Mouse (Mus musculus) megakaryocyte, embryonic 14.5 days (primary cell): ENCODE measurements around the gene Smarcd1. TPM values are rescaled to one million over a fixed set of nuclear protein-coding genes. Genes with fewer than 3 reads are reported as not detected.
"Not testable (repeated sequence)": the region's sequence is repeated elsewhere in the genome, so short reads cannot be mapped to it uniquely, and the experiment has no call there.

Experiments used
- H3K27me3 ChIP-seq: replicated peaks from 2 replicates; pipeline ENCODE3; 2012; ENCODE audit warnings: inconsistent platforms
- H3K36me3 ChIP-seq: replicated peaks from 2 replicates; pipeline ENCODE3; 2012; ENCODE audit warnings: low read length, inconsistent platforms, mixed read lengths
- H3K4me1 ChIP-seq: 2 replicates; pipeline ENCODE4 v1.6.1; 2012; ENCODE audit warnings: inconsistent platforms
- H3K4me3 ChIP-seq: replicated peaks from 2 replicates; pipeline ENCODE3; 2012; ENCODE audit warnings: moderate library complexity, mild to moderate bottlenecking, inconsistent platforms
- H3K9me3 ChIP-seq: 2 replicates; pipeline ENCODE4 v1.6.1; 2012; ENCODE audit warnings: inconsistent platforms
- FLI1 ChIP-seq: IDR thresholded peaks from 2 replicates; pipeline ENCODE4 v1.6.1; 2012; ENCODE audit warnings: low read length, inconsistent platforms, mixed read lengths
- GATA1 ChIP-seq: IDR thresholded peaks from 3 replicates; pipeline ENCODE4 v1.6.1; 2012; ENCODE audit warnings: mixed read lengths, low read length, inconsistent platforms, borderline replicate concordance
- polyA plus RNA-seq: library from polyadenylated mRNA; stranded (reverse); fragments of >175 nt; gene quantifications from 2 replicates; pipeline ENCODE4 v1.2.3, GENCODE M21; 2012; ENCODE audit warnings: low replicate concordance; ENCODE audit not compliant: insufficient read depth

Gene Smarcd1
- polyA plus RNA-seq, 1 experiment = 20.3 TPM

DNA sequence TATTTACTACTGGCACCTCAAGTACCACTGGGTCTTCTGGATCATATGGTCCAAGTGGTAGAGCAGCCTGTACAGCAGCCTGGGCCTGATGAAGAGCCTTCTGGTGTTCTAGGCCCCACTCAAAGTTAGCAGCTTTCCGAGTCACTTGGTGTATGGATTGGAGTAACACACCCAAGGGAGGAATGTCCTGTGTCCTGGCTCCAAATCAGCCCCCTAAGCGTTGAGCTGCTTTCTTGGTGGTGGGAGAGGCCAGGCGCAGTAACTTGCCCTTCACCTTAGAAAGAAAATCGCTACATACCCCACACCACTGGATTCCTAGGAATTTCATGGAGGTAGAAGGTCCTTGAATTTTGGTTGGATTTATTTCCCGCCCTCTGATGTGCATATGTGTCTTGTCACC, 17.8 kb upstream of the Smarcd1 start:
- Histone ChIP-seq H3K4me3 (no peak overlapping the region), H3K36me3 (no peaks in the 10 kb centered on the region), H3K4me1 (peaks cover 6% of the 10 kb centered on the region; the same call in 1 of the 2 replicates), H3K9me3 (peaks cover 6% of the 10 kb centered on the region; the same call in 1 of the 2 replicates), H3K27me3 (peaks cover 64% of the 10 kb centered on the region)
- no peak for TF ChIP-seq GATA1
- TF ChIP-seq FLI1 = no peak

GRCm38 (mm10) chr15:99688712-99689111, 13.2 kb upstream of the Smarcd1 start:
- TF ChIP-seq GATA1 = no peak
- no peak for TF ChIP-seq FLI1
- H3K9me3 ChIP-seq = no peaks in the 10 kb centered on the region
- peaks cover 79% of the 10 kb centered on the region for H3K27me3 ChIP-seq
- H3K36me3 ChIP-seq = no peaks in the 10 kb centered on the region
- H3K4me3 ChIP-seq = peak overlapping the region; percentile 25
- H3K4me1 ChIP-seq = peaks cover 6% of the 10 kb centered on the region; the same call in 1 of the 2 replicates

GRCm38 (mm10) chr15:99690924-99691323, 11.0 kb upstream of the Smarcd1 start:
- TF ChIP-seq FLI1 = no peak
- TF ChIP-seq GATA1 = no peak
- peaks cover 6% of the 10 kb centered on the region; the same call in 1 of the 2 replicates for H3K4me1 ChIP-seq
- H3K36me3 ChIP-seq = no peaks in the 10 kb centered on the region
- H3K4me3 ChIP-seq = no peak overlapping the region
- H3K9me3 ChIP-seq = no peaks in the 10 kb centered on the region
- H3K27me3 ChIP-seq = peaks cover 85% of the 10 kb centered on the region

GRCm38 (mm10) chr15:99691976-99692375, 10.0 kb upstream of the Smarcd1 start:
- no peak overlapping the region for H3K4me3 ChIP-seq
- no peaks in the 10 kb centered on the region for H3K36me3 ChIP-seq
- H3K27me3 ChIP-seq = peaks cover 87% of the 10 kb centered on the region
- H3K9me3 ChIP-seq = no peaks in the 10 kb centered on the region
- TF ChIP-seq GATA1 (no peak), FLI1 (no peak)
- peaks cover 6% of the 10 kb centered on the region; the same call in 1 of the 2 replicates for H3K4me1 ChIP-seq

DNA sequence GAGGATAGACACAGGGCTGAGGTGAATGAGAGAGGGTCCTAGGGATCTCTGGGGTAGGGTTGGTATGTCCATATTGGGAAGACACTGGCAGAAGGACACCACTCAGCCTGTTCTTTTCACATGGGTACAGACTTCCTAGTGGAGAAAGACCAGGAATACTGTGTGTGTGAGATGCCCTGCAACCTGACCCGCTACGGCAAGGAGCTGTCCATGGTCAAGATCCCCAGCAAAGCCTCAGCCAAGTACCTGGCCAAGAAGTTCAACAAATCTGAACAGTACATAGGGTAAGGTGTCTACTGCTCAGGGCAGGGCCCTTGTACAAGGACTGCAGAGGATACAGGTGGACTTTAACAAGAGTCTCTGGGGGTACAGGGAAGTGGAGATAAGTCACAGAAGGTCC, 4.6 kb upstream of the Smarcd1 start:
- Histone ChIP-seq H3K36me3 (no peaks in the 10 kb centered on the region), H3K4me1 (peaks cover 22% of the 10 kb centered on the region), H3K9me3 (no peaks in the 10 kb centered on the region), H3K27me3 (peaks cover 70% of the 10 kb centered on the region), H3K4me3 (no peak overlapping the region)
- TF ChIP-seq GATA1 = no peak
- TF ChIP-seq FLI1 = no peak

DNA sequence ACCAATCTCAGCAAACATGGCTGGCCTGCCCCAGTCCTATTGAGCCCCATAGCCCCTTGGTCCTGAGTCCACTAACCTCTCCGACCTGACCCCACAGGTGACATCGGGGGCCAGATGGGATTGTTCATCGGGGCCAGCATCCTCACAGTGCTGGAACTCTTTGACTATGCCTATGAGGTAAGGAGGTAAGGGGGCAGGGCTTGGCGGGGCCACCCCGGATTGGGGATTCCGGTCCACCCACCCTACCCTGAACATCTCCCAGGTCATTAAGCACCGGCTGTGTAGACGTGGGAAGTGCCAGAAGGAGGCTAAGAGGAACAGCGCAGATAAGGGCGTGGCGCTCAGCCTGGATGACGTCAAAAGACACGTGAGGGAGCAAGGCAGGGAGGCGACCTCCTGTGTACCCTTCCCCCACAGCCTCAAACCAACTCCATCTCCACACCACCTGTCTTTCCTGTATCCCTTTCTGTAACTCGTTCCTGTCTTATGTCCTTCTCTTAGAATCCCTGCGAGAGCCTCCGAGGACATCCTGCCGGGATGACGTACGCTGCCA, 3.3 kb upstream of the Smarcd1 start:
- no peaks in the 10 kb centered on the region for H3K9me3 ChIP-seq
- H3K36me3 ChIP-seq = peaks cover 4% of the 10 kb centered on the region
- H3K4me3 ChIP-seq = peak overlapping the region; percentile 80
- peaks cover 59% of the 10 kb centered on the region for H3K27me3 ChIP-seq
- peaks cover 34% of the 10 kb centered on the region for H3K4me1 ChIP-seq
- TF ChIP-seq FLI1 (no peak), GATA1 (no peak)

GRCm38 (mm10) chr15:99699715-99700114, 2.2 kb upstream of the Smarcd1 start:
- H3K27me3 ChIP-seq = peaks cover 49% of the 10 kb centered on the region
- H3K36me3 ChIP-seq = peaks cover 14% of the 10 kb centered on the region
- no peak overlapping the region for H3K4me3 ChIP-seq
- TF ChIP-seq FLI1 = no peak
- no peak for TF ChIP-seq GATA1
- no peaks in the 10 kb centered on the region for H3K9me3 ChIP-seq
- H3K4me1 ChIP-seq = peaks cover 43% of the 10 kb centered on the region

- TF ChIP-seq FLI1 = no peak
- no peak for TF ChIP-seq GATA1
- H3K4me3 ChIP-seq = no peak overlapping the region
- H3K9me3 ChIP-seq = no peaks in the 10 kb centered on the region
- peaks cover 46% of the 10 kb centered on the region for H3K4me1 ChIP-seq
- peaks cover 41% of the 10 kb centered on the region for H3K27me3 ChIP-seq
- H3K36me3 ChIP-seq = peaks cover 19% of the 10 kb centered on the region
Measured at GRCm38 (mm10) chr15:99700219-99701106, 1.5 kb upstream of the Smarcd1 start.

- H3K4me1 ChIP-seq = peaks cover 46% of the 10 kb centered on the region
- H3K9me3 ChIP-seq = not testable (repeated sequence)
- peaks cover 27% of the 10 kb centered on the region for H3K36me3 ChIP-seq
- H3K4me3 ChIP-seq = peak overlapping the region; percentile 95
- H3K27me3 ChIP-seq = peaks cover 31% of the 10 kb centered on the region
Measured at GRCm38 (mm10) chr15:99701640-99701998, 310 bp upstream of the Smarcd1 start.

DNA sequence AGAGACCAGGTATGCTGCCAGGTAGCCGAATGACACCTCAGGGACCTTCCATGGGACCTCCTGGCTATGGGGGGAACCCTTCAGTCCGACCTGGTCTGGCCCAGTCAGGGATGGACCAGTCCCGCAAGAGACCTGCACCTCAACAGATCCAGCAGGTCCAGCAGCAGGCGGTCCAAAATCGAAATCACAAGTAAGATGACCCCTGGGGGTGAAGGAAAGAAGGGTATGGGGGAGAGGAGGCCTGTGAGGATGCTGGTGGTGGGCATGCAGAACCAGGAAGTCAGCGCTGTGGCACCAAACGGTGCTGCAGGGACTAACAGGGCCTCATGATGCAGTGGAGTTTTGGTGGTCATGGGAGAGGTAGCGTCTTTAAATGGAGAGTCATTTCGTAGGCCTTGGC, 1.2 kb downstream of the Smarcd1 start:
- Histone ChIP-seq H3K9me3 (no peaks in the 10 kb centered on the region), H3K36me3 (peaks cover 38% of the 10 kb centered on the region), H3K4me1 (peaks cover 46% of the 10 kb centered on the region), H3K4me3 (peak overlapping the region; percentile 95), H3K27me3 (peaks cover 17% of the 10 kb centered on the region)
- TF ChIP-seq GATA1 = no peak
